Comparison of ENCODE assay signal across 8 mouse cellular contexts in genomic region chr17:78912861-78913281, GRCm38 (mm10). TPM values are rescaled to one million over a fixed set of nuclear protein-coding genes. Genes with fewer than 3 reads are reported as not detected.
DNase-seq lines count a peak whose midpoint lies in the region; ATAC-seq lines count a peak whose summit lies in the region.

No protein-coding gene starts in this region.

- peak; percentile 26; the same call in 1 of the 2 replicates for ATAC-seq in cerebellum, adult (ENCODE audit: insufficient number of reproducible peaks, low FRiP score, low TSS enrichment)
- ATAC-seq in limb, embryonic 11.5 days (ENCODE audit: insufficient number of reproducible peaks, low FRiP score, low TSS enrichment, low read depth) = no peak
- ATAC-seq in midbrain, embryonic 16.5 days = peak; percentile 56
- no peak for ATAC-seq in activated CD4-positive, CD25-positive, alpha-beta regulatory T cell, adult 4 months

- peak overlapping the region; percentile 25 for H3K4me2 ChIP-seq in limb, embryonic 11.5 days (ENCODE audit: low read depth, severe bottlenecking)
- H3K4me2 ChIP-seq in midbrain, embryonic 16.5 days (ENCODE audit: low read length) = peak overlapping the region; percentile 47

- H3K27ac ChIP-seq in forebrain, embryonic 10.5 days = peak overlapping the region; percentile 62; the same call in 1 of the 2 replicates
- H3K27ac ChIP-seq in limb, embryonic 11.5 days (replicated peaks; ENCODE audit: low read depth, low read length) = no peak overlapping the region
- no peak overlapping the region for H3K27ac ChIP-seq in midbrain, embryonic 16.5 days (ENCODE audit: low read length)

- H3K27me3 ChIP-seq in forebrain, embryonic 10.5 days (ENCODE audit: poor library complexity, severe bottlenecking) = no peaks in the 10 kb centered on the region
- H3K27me3 ChIP-seq in limb, embryonic 11.5 days (ENCODE audit: control insufficient read depth, insufficient read depth, low read length) = no peaks in the 10 kb centered on the region
- no peaks in the 10 kb centered on the region for H3K27me3 ChIP-seq in midbrain, embryonic 16.5 days (ENCODE audit: control insufficient read depth, insufficient read depth, low read depth, low read length)

- H3K4me1 ChIP-seq in forebrain, embryonic 10.5 days = peaks cover 28% of the 10 kb centered on the region
- H3K4me1 ChIP-seq in limb, embryonic 11.5 days (ENCODE audit: control insufficient read depth, insufficient read depth, low read length) = no peaks in the 10 kb centered on the region
- H3K4me1 ChIP-seq in midbrain, embryonic 16.5 days (ENCODE audit: control insufficient read depth, insufficient read depth, low read length) = peaks cover 13% of the 10 kb centered on the region

- H3K9me3 ChIP-seq in forebrain, embryonic 10.5 days = no peaks in the 10 kb centered on the region
- H3K9me3 ChIP-seq in limb, embryonic 11.5 days (ENCODE audit: control insufficient read depth, low read length) = no peaks in the 10 kb centered on the region
- H3K9me3 ChIP-seq in midbrain, embryonic 16.5 days (replicated peaks; ENCODE audit: control insufficient read depth, low read length, poor library complexity, severe bottlenecking) = no peaks in the 10 kb centered on the region

- no peak overlapping the region for H3K9ac ChIP-seq in limb, embryonic 11.5 days (ENCODE audit: low read length)
- H3K9ac ChIP-seq in midbrain, embryonic 16.5 days (ENCODE audit: low read depth, low read length) = 0 out of 2 replicates have a peak overlapping the region, but pooled peaks have one; percentile 43

- intact Hi-C loops in left cerebral cortex, postnatal 14 days (cut with DNase I) = no loop called here
- intact Hi-C loops in left cerebral cortex, postnatal 36 days (cut with DNase I) = no loop called here

- peak; percentile 22 to 32 for DNase-seq in left cerebral cortex, postnatal 14 days (ENCODE audit: low spot score in 2 of 2)
- DNase-seq in left cerebral cortex, postnatal 36 days (ENCODE audit: low spot score in 2 of 2) = no peak
- DNase-seq in forebrain, embryonic 10.5 days (ENCODE audit: extremely low spot score, low spot score) = peak; percentile 26
- DNase-seq in limb, embryonic 11.5 days (ENCODE audit: low spot score) = peak; percentile 31
- no peak for DNase-seq in urinary bladder, adult 2 months (ENCODE audit: low spot score)

- peaks cover 4% of the 10 kb centered on the region; the same call in 1 of the 2 replicates for H3K36me3 ChIP-seq in forebrain, embryonic 10.5 days (replicated peaks)
- H3K36me3 ChIP-seq in limb, embryonic 11.5 days (ENCODE audit: control insufficient read depth, insufficient read depth, low read length) = no peaks in the 10 kb centered on the region
- no peaks in the 10 kb centered on the region for H3K36me3 ChIP-seq in midbrain, embryonic 16.5 days (ENCODE audit: control insufficient read depth, insufficient read depth, low read length)

- WGBS in forebrain, embryonic 10.5 days = 38% methylated on average over 6 of the region's 6 CpGs
- 34% methylated on average over 6 of the region's 6 CpGs for WGBS in limb, embryonic 11.5 days
- WGBS in midbrain, embryonic 16.5 days = 29% methylated on average over 6 of the region's 6 CpGs

- peak overlapping the region; percentile 48 for H3K4me3 ChIP-seq in forebrain, embryonic 10.5 days
- no peak overlapping the region; the same call in 1 of the 2 replicates for H3K4me3 ChIP-seq in limb, embryonic 11.5 days (ENCODE audit: low read depth, low read length)
- H3K4me3 ChIP-seq in midbrain, embryonic 16.5 days (ENCODE audit: low read depth, low read length) = peak overlapping the region; percentile 38

RNA-seq across cellular contexts. Expression of gene Cebpzos, which starts 3.4 kb away (rescaled TPM):
- 10 to 100 TPM; 34.3 to 35.4 TPM for total RNA-seq in left cerebral cortex, postnatal 14 days (2021)
- 10 to 100 TPM; 27.5 to 28.0 TPM for total RNA-seq in left cerebral cortex, postnatal 36 days (2021)
- 106 and 109 TPM in 2 replicates for polyA plus RNA-seq in forebrain, embryonic 10.5 days (2016; fragmentation: Nextera tagmentation; extraction: Ambion mirVana)
- polyA plus RNA-seq in limb, embryonic 11.5 days (2014; fragmentation: Nextera tagmentation; extraction: Ambion mirVana) = 87.8 and 88.4 TPM in 2 replicates
- 105 and 113 TPM in 2 replicates for polyA plus RNA-seq in midbrain, embryonic 16.5 days (2015; fragmentation: Nextera tagmentation; extraction: Ambion mirVana)
- polyA plus RNA-seq in activated CD4-positive, CD25-positive, alpha-beta regulatory T cell, adult 4 months (2017; shearing (Covaris generic)) = 10 to 100 TPM; 82.0 to 84.0 TPM
- 30.3 and 37.0 TPM in 2 replicates for polyA plus RNA-seq in urinary bladder, adult 2 months (2012; rRNA removed)

RNA-seq across cellular contexts. Expression of gene Sult6b1, which starts 6.1 kb away (rescaled TPM):
- not detected for total RNA-seq in left cerebral cortex, postnatal 14 days (2021)
- under 1 TPM in 1 of 2 experiments, not detected in 1; 0.44 TPM for total RNA-seq in left cerebral cortex, postnatal 36 days (2021)
- polyA plus RNA-seq in forebrain, embryonic 10.5 days (2016; fragmentation: Nextera tagmentation; extraction: Ambion mirVana) = 0.20 TPM in 1 of 2 replicates, not detected in the other
- polyA plus RNA-seq in limb, embryonic 11.5 days (2014; fragmentation: Nextera tagmentation; extraction: Ambion mirVana) = 0.12 and 0.17 TPM in 2 replicates
- 0.16 and 0.27 TPM in 2 replicates for polyA plus RNA-seq in midbrain, embryonic 16.5 days (2015; fragmentation: Nextera tagmentation; extraction: Ambion mirVana)
- polyA plus RNA-seq in activated CD4-positive, CD25-positive, alpha-beta regulatory T cell, adult 4 months (2017; shearing (Covaris generic)) = 1 to 10 TPM in 1 of 2 experiments, under 1 TPM in 1; 0.68 to 1.4 TPM
- not detected in 2 replicates for polyA plus RNA-seq in urinary bladder, adult 2 months (2012; rRNA removed)

RNA-seq across cellular contexts. Expression of gene Cebpz, which starts 24.0 kb away (rescaled TPM):
- 10 to 100 TPM; 33.2 to 33.5 TPM for total RNA-seq in left cerebral cortex, postnatal 14 days (2021)
- total RNA-seq in left cerebral cortex, postnatal 36 days (2021) = 10 to 100 TPM; 27.1 to 31.5 TPM
- polyA plus RNA-seq in forebrain, embryonic 10.5 days (2016; fragmentation: Nextera tagmentation; extraction: Ambion mirVana) = 60.4 and 61.9 TPM in 2 replicates
- polyA plus RNA-seq in limb, embryonic 11.5 days (2014; fragmentation: Nextera tagmentation; extraction: Ambion mirVana) = 68.7 and 78.5 TPM in 2 replicates
- 38.0 and 45.8 TPM in 2 replicates for polyA plus RNA-seq in midbrain, embryonic 16.5 days (2015; fragmentation: Nextera tagmentation; extraction: Ambion mirVana)
- polyA plus RNA-seq in activated CD4-positive, CD25-positive, alpha-beta regulatory T cell, adult 4 months (2017; shearing (Covaris generic)) = 10 to 100 TPM; 49.7 to 74.8 TPM
- 15.1 and 19.2 TPM in 2 replicates for polyA plus RNA-seq in urinary bladder, adult 2 months (2012; rRNA removed)

RNA-seq across cellular contexts. Expression of gene Ndufaf7, which starts 24.1 kb away (rescaled TPM):
- total RNA-seq in left cerebral cortex, postnatal 14 days (2021) = 10 to 100 TPM; 59.3 to 66.2 TPM
- total RNA-seq in left cerebral cortex, postnatal 36 days (2021) = 10 to 100 TPM; 53.7 to 58.1 TPM
- polyA plus RNA-seq in forebrain, embryonic 10.5 days (2016; fragmentation: Nextera tagmentation; extraction: Ambion mirVana) = 46.0 and 49.4 TPM in 2 replicates
- polyA plus RNA-seq in limb, embryonic 11.5 days (2014; fragmentation: Nextera tagmentation; extraction: Ambion mirVana) = 46.5 and 52.1 TPM in 2 replicates
- polyA plus RNA-seq in midbrain, embryonic 16.5 days (2015; fragmentation: Nextera tagmentation; extraction: Ambion mirVana) = 66.3 and 68.0 TPM in 2 replicates
- polyA plus RNA-seq in activated CD4-positive, CD25-positive, alpha-beta regulatory T cell, adult 4 months (2017; shearing (Covaris generic)) = 10 to 100 TPM; 58.3 to 60.6 TPM
- polyA plus RNA-seq in urinary bladder, adult 2 months (2012; rRNA removed) = 28.1 and 29.5 TPM in 2 replicates

RNA-seq across cellular contexts. Expression of gene Eif2ak2, which starts 30.5 kb away (rescaled TPM):
- 1 to 10 TPM; 3.4 to 5.7 TPM for total RNA-seq in left cerebral cortex, postnatal 14 days (2021)
- total RNA-seq in left cerebral cortex, postnatal 36 days (2021) = 1 to 10 TPM; 3.6 to 4.6 TPM
- 7.4 and 8.6 TPM in 2 replicates for polyA plus RNA-seq in forebrain, embryonic 10.5 days (2016; fragmentation: Nextera tagmentation; extraction: Ambion mirVana)
- polyA plus RNA-seq in limb, embryonic 11.5 days (2014; fragmentation: Nextera tagmentation; extraction: Ambion mirVana) = 8.2 and 8.6 TPM in 2 replicates
- 2.0 and 2.4 TPM in 2 replicates for polyA plus RNA-seq in midbrain, embryonic 16.5 days (2015; fragmentation: Nextera tagmentation; extraction: Ambion mirVana)
- polyA plus RNA-seq in activated CD4-positive, CD25-positive, alpha-beta regulatory T cell, adult 4 months (2017; shearing (Covaris generic)) = 10 to 100 TPM; 23.5 to 37.7 TPM
- 7.9 and 13.0 TPM in 2 replicates for polyA plus RNA-seq in urinary bladder, adult 2 months (2012; rRNA removed)

Comparison
In these comparisons a context has a peak if more than half of its experiments do, and no peak if none do; other contexts are left out.
1. DNase-seq: peak in left cerebral cortex, postnatal 14 days (2 of 2), forebrain, embryonic 10.5 days (single experiment) and limb, embryonic 11.5 days (single experiment); none in left cerebral cortex, postnatal 36 days (0 of 2) and urinary bladder, adult 2 months (single experiment).
2. ATAC-seq: peak in cerebellum, adult (single experiment) and midbrain, embryonic 16.5 days (single experiment); none in limb, embryonic 11.5 days (single experiment) and activated CD4-positive, CD25-positive, alpha-beta regulatory T cell, adult 4 months (single experiment).